Mouse (Mus musculus): ENCODE measurements around the gene Myo3a. TPM values are rescaled to one million over a fixed set of nuclear protein-coding genes. Genes with fewer than 3 reads are reported as not detected.
"Not testable (repeated sequence)": the region's sequence is repeated elsewhere in the genome, so short reads cannot be mapped to it uniquely, and the experiment has no call there.

The Myo3a gene
- polyA plus RNA-seq (2015; fragmentation: Nextera tagmentation; extraction: Ambion mirVana), result not detected in 2 replicates

- Histone ChIP-seq H3K9ac (no peak within 1 kb of the TSS), H3K27me3 (no peaks in the 10 kb centered on the region; the same call in 1 of the 2 replicates), H3K27ac (no peak within 1 kb of the TSS), H3K9me3 (no peaks in the 10 kb centered on the region), H3K36me3 (no peaks in the 10 kb centered on the region), H3K4me3 (no peak within 1 kb of the TSS), H3K4me1 (no peaks in the 10 kb centered on the region), H3K4me2 (peak within 1 kb of the TSS; percentile 47)
- 0% methylated on average over 20 of the region's 21 CpGs for WGBS
- ATAC-seq (ENCODE audit: borderline replicate concordance, extremely low read depth, low FRiP score, low TSS enrichment), result 0 out of 2 replicates have a peak, but pooled peaks have one; percentile 46
Measured at GRCm38 (mm10) chr2:22227308-22227707, at the start of gene Myo3a. Gene Myo3a (plus strand): TSS chr2:22227503.

GRCm38 (mm10) chr2:22250462-22250861 lies 23.2 kb downstream of the Myo3a start:
- Histone ChIP-seq H3K9me3 (no peaks in the 10 kb centered on the region), H3K36me3 (no peaks in the 10 kb centered on the region), H3K27ac (no peak overlapping the region), H3K4me3 (no peak overlapping the region), H3K4me2 (no peak overlapping the region), H3K4me1 (no peaks in the 10 kb centered on the region), H3K27me3 (no peaks in the 10 kb centered on the region), H3K9ac (no peak overlapping the region)
- no peak for ATAC-seq (ENCODE audit: borderline replicate concordance, extremely low read depth, low FRiP score, low TSS enrichment)
- 68% methylated on average over 3 of the region's 3 CpGs for WGBS

GRCm38 (mm10) chr2:22251045-22251444 lies 23.7 kb downstream of the Myo3a start:
- 56% methylated on average over 2 of the region's 2 CpGs for WGBS
- no peak overlapping the region for H3K4me3 ChIP-seq
- no peaks in the 10 kb centered on the region for H3K36me3 ChIP-seq
- no peaks in the 10 kb centered on the region for H3K9me3 ChIP-seq
- H3K27me3 ChIP-seq, result no peaks in the 10 kb centered on the region
- H3K4me2 ChIP-seq, result no peak overlapping the region
- ATAC-seq (ENCODE audit: borderline replicate concordance, extremely low read depth, low FRiP score, low TSS enrichment), result no peak
- H3K9ac ChIP-seq, result no peak overlapping the region
- H3K27ac ChIP-seq, result no peak overlapping the region
- H3K4me1 ChIP-seq, result no peaks in the 10 kb centered on the region

GRCm38 (mm10) chr2:22255600-22255999 lies 28.3 kb downstream of the Myo3a start:
- Histone ChIP-seq H3K4me2 (no peak overlapping the region), H3K36me3 (no peaks in the 10 kb centered on the region), H3K9me3 (no peaks in the 10 kb centered on the region), H3K4me3 (no peak overlapping the region), H3K4me1 (no peaks in the 10 kb centered on the region), H3K27me3 (no peaks in the 10 kb centered on the region), H3K27ac (no peak overlapping the region), H3K9ac (no peak overlapping the region)
- ATAC-seq (ENCODE audit: borderline replicate concordance, extremely low read depth, low FRiP score, low TSS enrichment), result no peak

GRCm38 (mm10) chr2:22271555-22271954 lies 44.3 kb downstream of the Myo3a start:
- Histone ChIP-seq H3K9me3 (no peaks in the 10 kb centered on the region), H3K4me1 (no peaks in the 10 kb centered on the region), H3K4me2 (no peak overlapping the region), H3K9ac (no peak overlapping the region), H3K27me3 (no peaks in the 10 kb centered on the region), H3K27ac (no peak overlapping the region), H3K36me3 (no peaks in the 10 kb centered on the region), H3K4me3 (no peak overlapping the region)
- ATAC-seq (ENCODE audit: borderline replicate concordance, extremely low read depth, low FRiP score, low TSS enrichment), result no peak
- 77% methylated on average over 2 of the region's 2 CpGs for WGBS

- WGBS, result 14% methylated on average over 2 of the region's 2 CpGs
- no peaks in the 10 kb centered on the region for H3K27me3 ChIP-seq
- no peaks in the 10 kb centered on the region for H3K9me3 ChIP-seq
- peak; percentile 75; the same call in 1 of the 2 replicates for ATAC-seq (ENCODE audit: borderline replicate concordance, extremely low read depth, low FRiP score, low TSS enrichment)
- H3K36me3 ChIP-seq, result no peaks in the 10 kb centered on the region
- no peaks in the 10 kb centered on the region for H3K4me1 ChIP-seq
- H3K4me3 ChIP-seq, result no peak overlapping the region
- H3K4me2 ChIP-seq, result no peak overlapping the region
- peak overlapping the region; percentile 53 for H3K27ac ChIP-seq
- no peak overlapping the region for H3K9ac ChIP-seq
Measured at GRCm38 (mm10) chr2:22285366-22285765, 58.1 kb downstream of the Myo3a start.

- Histone ChIP-seq H3K4me3 (no peak overlapping the region), H3K36me3 (no peaks in the 10 kb centered on the region), H3K4me2 (no peak overlapping the region), H3K9me3 (no peaks in the 10 kb centered on the region), H3K9ac (no peak overlapping the region), H3K27me3 (no peaks in the 10 kb centered on the region), H3K4me1 (no peaks in the 10 kb centered on the region), H3K27ac (no peak overlapping the region)
- ATAC-seq (ENCODE audit: borderline replicate concordance, extremely low read depth, low FRiP score, low TSS enrichment), result peak; percentile 94; the same call in 1 of the 2 replicates
- WGBS, result 7% methylated on average over 1 of the region's 1 CpGs
Measured at GRCm38 (mm10) chr2:22285777-22286176, 58.5 kb downstream of the Myo3a start.

- no peak for ATAC-seq (ENCODE audit: borderline replicate concordance, extremely low read depth, low FRiP score, low TSS enrichment)
- no peak overlapping the region for H3K27ac ChIP-seq
- H3K9ac ChIP-seq, result no peak overlapping the region
- H3K27me3 ChIP-seq, result no peaks in the 10 kb centered on the region
- no peak overlapping the region for H3K4me2 ChIP-seq
- no peak overlapping the region for H3K4me3 ChIP-seq
- H3K36me3 ChIP-seq, result no peaks in the 10 kb centered on the region
- WGBS, result 66% methylated on average over 11 of the region's 11 CpGs
- no peaks in the 10 kb centered on the region for H3K4me1 ChIP-seq
- no peaks in the 10 kb centered on the region for H3K9me3 ChIP-seq
Measured at GRCm38 (mm10) chr2:22293579-22294446, 66.5 kb downstream of the Myo3a start.

GRCm38 (mm10) chr2:22294447-22294738 lies 67.1 kb downstream of the Myo3a start:
- H3K4me2 ChIP-seq, result no peak overlapping the region
- no peaks in the 10 kb centered on the region for H3K27me3 ChIP-seq
- no peak overlapping the region for H3K27ac ChIP-seq
- 45% methylated on average over 2 of the region's 2 CpGs for WGBS
- H3K4me3 ChIP-seq, result no peak overlapping the region
- H3K9ac ChIP-seq, result no peak overlapping the region
- H3K9me3 ChIP-seq, result no peaks in the 10 kb centered on the region
- no peaks in the 10 kb centered on the region for H3K36me3 ChIP-seq
- H3K4me1 ChIP-seq, result no peaks in the 10 kb centered on the region
- no peak for ATAC-seq (ENCODE audit: borderline replicate concordance, extremely low read depth, low FRiP score, low TSS enrichment)

GRCm38 (mm10) chr2:22297913-22298312 lies 70.6 kb downstream of the Myo3a start:
- no peak overlapping the region for H3K27ac ChIP-seq
- H3K4me1 ChIP-seq, result no peaks in the 10 kb centered on the region
- no peaks in the 10 kb centered on the region for H3K27me3 ChIP-seq
- ATAC-seq (ENCODE audit: borderline replicate concordance, extremely low read depth, low FRiP score, low TSS enrichment), result peak; percentile 69; the same call in 1 of the 2 replicates
- 28% methylated on average over 1 of the region's 1 CpGs for WGBS
- H3K36me3 ChIP-seq, result no peaks in the 10 kb centered on the region
- H3K4me3 ChIP-seq, result no peak overlapping the region
- no peak overlapping the region for H3K9ac ChIP-seq
- H3K9me3 ChIP-seq, result no peaks in the 10 kb centered on the region
- H3K4me2 ChIP-seq, result no peak overlapping the region

GRCm38 (mm10) chr2:22338269-22338857 lies 111.1 kb downstream of the Myo3a start:
- H3K9ac ChIP-seq, result peak overlapping the region; percentile 27; the same call in 1 of the 2 replicates
- peak; percentile 87 for ATAC-seq (ENCODE audit: borderline replicate concordance, extremely low read depth, low FRiP score, low TSS enrichment)
- WGBS, result 2% methylated on average over 21 of the region's 32 CpGs
- H3K4me3 ChIP-seq, result peak overlapping the region; percentile 37
- H3K4me1 ChIP-seq, result peaks cover 6% of the 10 kb centered on the region; the same call in 1 of the 2 replicates
- H3K27ac ChIP-seq, result 0 out of 2 replicates have a peak overlapping the region, but pooled peaks have one; percentile 33
- peak overlapping the region; percentile 74 for H3K4me2 ChIP-seq
- no peaks in the 10 kb centered on the region for H3K9me3 ChIP-seq
- H3K36me3 ChIP-seq, result no peaks in the 10 kb centered on the region
- no peaks in the 10 kb centered on the region for H3K27me3 ChIP-seq

GRCm38 (mm10) chr2:22410511-22410910 lies 183.2 kb downstream of the Myo3a start:
- not testable (repeated sequence) for H3K9ac ChIP-seq; H3K27ac ChIP-seq; H3K9me3 ChIP-seq; H3K4me1 ChIP-seq; ATAC-seq (ENCODE audit: borderline replicate concordance, extremely low read depth, low FRiP score, low TSS enrichment); H3K27me3 ChIP-seq; H3K4me3 ChIP-seq; H3K4me2 ChIP-seq; H3K36me3 ChIP-seq
- WGBS, result 86% methylated on average over 11 of the region's 11 CpGs

Measured in lung, embryonic 15.5 days (tissue).